Mouse (Mus musculus): ENCODE results near the gene 1700029I15Rik.

1700029I15Rik gene

DNA sequence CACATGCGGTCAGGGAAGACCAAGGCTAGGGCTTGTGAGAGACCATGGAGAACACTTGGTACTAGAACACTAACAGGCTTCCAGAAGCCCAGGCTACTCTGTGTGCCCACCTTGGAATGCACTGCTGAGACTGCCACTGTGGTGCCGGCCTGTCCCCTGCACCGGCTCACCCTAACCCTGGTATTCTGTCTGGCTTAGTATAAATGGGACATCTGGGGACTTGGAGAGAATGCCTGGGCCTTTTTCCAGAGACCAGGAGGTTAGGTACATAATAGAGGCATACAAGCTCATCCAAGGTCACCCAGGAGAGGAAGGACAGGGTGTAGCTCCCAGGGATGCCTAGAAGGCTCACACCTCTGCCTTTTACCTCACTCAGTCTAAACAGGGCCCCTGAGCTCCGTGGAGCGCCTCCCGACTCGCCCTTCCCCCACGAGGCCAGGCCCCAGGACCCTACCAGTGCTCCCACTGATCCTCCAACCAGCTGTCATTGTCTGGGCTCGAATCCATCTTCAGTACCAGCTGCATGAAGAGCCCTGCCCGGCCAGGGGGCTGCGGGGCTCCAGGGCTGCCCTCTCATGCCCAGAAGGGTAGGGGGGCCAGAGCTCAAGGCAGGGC is 9.5 kb downstream of the 1700029I15Rik start:
- in situ Hi-C loops (cut with MboI, MseI) = loop anchor here (10.0 kb wide), 1 partner anchor 1897 kb away; no protein-coding TSS in a partner anchor

GRCm38 (mm10) chr2:92392318-92393264 is 10.3 kb downstream of the 1700029I15Rik start:
- in situ Hi-C loops (cut with MboI, MseI) = loop anchor here (10.0 kb wide), 1 partner anchor 1898 kb away; no protein-coding TSS in a partner anchor

GRCm38 (mm10) chr2:92395535-92395934 is 13.2 kb downstream of the 1700029I15Rik start:
- in situ Hi-C loops (cut with MboI, MseI) = loop anchor here (10.0 kb wide), 1 partner anchor 1901 kb away; no protein-coding TSS in a partner anchor

DNA sequence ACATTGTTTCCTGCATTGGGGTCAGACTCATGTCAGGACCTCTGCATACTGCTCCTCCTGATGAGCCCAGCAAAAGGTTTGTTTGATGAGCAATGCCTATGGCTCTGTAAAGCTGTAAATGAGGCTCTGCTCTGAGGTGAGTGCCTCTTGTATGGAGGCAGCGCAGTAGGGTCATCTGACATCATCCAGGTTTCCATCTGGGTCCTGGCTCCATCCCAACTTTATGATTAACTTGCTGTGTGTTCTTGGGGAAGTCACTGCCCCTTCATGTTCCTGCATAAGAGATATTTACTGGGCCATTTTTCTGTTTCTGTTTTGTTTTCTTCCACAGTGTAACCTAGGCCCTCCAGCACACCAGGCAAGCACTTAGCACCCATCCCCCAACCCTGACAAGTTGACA is 15.1 kb downstream of the 1700029I15Rik start:
- in situ Hi-C loops (cut with MboI, MseI) = loop anchor here (10.0 kb wide), 1 partner anchor 1903 kb away; no protein-coding TSS in a partner anchor

DNA sequence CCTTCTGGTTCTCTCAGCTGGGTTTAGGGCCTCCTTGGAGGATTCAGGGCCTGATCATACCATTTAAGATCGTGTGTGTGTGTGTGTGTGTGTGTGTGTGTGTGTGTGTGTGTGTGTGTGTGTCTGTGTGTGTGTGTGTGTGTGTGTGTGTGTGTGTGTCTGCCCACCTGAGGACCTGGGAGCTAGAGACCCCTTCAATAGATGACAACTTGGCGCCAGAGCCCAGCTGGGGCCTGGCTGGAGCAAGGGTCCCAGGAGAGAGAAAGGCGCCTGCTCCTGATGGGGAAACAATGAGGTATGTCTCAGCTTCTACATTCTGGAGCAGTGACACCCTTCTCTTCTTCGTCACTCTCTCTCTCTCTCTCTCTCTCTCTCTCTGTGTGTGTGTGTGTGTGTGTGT is 17.5 kb downstream of the 1700029I15Rik start:
- in situ Hi-C loops (cut with MboI, MseI) = loop anchor here (10.0 to 25.0 kb wide), 2 partner anchors 1663 to 1905 kb away; partner anchors contain the start of gene Fnbp4

DNA sequence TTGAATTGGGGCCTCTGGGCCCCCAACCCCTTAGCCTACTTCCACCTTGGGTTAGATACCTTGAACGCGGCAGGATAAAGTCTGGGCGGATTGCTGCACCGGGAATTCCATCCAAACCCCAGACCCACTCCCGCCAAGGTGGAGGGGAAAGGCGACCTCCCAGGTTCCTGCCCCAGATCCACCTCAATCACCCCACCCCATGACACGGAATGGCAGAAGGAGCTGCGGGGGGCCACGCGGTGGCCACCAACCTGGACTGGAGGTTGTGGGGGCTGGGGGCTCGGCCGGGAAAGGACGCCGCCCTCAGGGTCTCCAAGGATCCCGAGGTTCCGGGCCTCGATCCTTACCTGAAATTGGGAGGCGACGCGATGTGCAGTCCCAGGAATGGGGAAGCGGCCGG is 18.3 kb downstream of the 1700029I15Rik start:
- in situ Hi-C loops (cut with MboI, MseI) = loop anchor here (25.0 kb wide), 1 partner anchor 1663 kb away; the partner anchor contains the start of gene Fnbp4

DNA sequence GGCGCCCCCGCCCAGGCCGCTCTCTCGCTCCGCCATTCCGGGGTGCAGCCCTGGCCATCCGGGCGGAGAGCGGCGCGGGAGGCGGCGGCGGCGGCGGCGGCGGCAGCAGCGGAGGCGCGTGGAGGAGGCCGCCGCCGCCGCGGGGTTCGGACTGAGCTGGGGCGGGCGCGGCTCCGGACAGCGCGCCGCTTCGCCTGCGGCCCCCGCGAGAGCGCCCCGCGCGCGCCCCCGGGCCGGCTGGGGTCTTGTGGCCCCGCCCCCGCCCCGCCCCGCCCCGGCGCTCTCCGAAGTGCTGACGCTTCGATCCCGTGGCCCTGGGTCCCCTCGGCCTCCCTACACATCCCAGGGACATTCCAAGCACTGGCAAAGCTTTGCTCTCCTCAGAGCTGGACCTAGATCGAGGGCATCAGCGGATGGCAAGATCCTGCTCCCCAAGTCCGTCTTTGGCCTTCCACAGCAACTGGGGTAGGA is 18.8 kb downstream of the 1700029I15Rik start, which contains the start of gene Mapk8ip1:
Mapk8ip1 (minus strand) TSS at position 173 of the 471 bp plus-strand sequence.
- in situ Hi-C loops (cut with MboI, MseI) = loop anchor here (25.0 kb wide), 1 partner anchor 1664 kb away; the partner anchor contains the start of gene Fnbp4

- in situ Hi-C loops (cut with MboI, MseI) = loop anchor here (25.0 kb wide), 1 partner anchor 1665 kb away; the partner anchor contains the start of gene Fnbp4
Observed at GRCm38 (mm10) chr2:92402591-92403326, 20.4 kb downstream of the 1700029I15Rik start.

DNA sequence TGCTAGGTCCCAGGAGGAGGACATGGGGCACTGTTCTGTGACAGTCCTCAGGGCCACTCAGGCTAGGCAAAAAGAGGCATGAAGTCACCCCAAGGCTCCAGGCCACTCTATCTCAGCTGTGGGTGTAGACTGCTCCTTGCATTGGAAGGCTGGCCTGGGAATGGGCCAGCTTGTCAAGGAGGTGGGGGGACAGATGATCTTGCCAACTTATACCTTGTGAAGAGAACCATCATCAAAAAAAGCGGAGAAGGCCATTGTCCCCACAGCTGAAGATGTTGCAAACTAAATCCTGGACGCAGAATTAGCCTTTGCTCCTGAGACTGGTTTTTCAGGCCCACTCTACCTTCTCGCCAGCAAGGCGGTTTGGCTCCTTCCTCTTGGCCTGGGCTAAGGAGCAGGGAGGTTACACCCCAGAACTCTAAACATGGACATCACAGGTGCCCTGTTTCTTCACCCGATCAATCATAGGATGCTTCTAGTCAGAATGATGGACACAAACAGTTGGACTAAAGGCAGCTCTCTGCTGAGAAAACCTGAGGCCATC is 21.5 kb downstream of the 1700029I15Rik start:
- in situ Hi-C loops (cut with MboI, MseI) = loop anchor here (25.0 kb wide), 1 partner anchor 1667 kb away; the partner anchor contains the start of gene Fnbp4

DNA sequence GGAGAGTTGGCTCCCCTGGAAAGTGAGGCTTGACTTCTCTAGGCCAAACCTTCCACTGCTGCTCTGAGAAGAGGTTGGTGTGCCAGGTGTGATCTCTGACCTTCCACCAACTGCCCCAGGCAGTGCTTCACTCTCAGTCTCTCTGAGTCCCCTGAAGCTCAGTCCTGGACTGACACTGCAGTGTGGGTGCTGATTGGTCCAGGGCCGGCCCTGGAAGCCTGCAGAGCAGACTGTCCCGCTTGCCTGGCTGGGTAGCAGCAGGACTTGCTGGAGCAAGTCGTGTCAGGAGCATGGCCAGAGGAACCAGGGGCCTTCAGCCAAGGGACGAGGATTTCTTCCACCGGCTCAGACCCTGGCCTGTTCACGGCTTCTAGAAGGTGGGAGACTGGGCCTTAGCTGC is 22.4 kb downstream of the 1700029I15Rik start:
- in situ Hi-C loops (cut with MboI, MseI) = loop anchor here (25.0 kb wide), 1 partner anchor 1667 kb away; the partner anchor contains the start of gene Fnbp4

DNA sequence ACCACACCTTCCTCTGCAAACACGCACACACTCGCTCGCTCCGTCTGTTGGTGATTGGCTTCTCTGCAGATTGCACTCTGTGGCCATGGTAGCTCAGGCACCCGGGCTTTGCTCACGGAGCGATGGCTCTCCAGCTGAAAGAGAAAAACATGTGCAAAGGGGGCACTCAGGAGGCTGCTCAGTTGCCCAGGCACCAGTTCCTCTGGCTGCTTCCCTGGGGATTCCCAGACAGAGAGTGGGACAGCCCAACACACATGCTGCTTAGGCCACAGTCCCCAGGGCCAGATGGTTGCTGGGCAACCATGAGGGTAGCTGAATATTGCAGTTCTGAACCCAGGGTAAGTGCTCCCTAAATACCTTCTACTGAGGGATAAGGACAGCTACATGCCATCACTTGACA is 23.3 kb downstream of the 1700029I15Rik start:
- in situ Hi-C loops (cut with MboI, MseI) = loop anchor here (25.0 kb wide), 1 partner anchor 1668 kb away; the partner anchor contains the start of gene Fnbp4

GRCm38 (mm10) chr2:92408309-92409045 is 26.1 kb downstream of the 1700029I15Rik start:
- in situ Hi-C loops (cut with MboI, MseI) = loop anchor here (25.0 kb wide), 1 partner anchor 1671 kb away; the partner anchor contains the start of gene Fnbp4

DNA sequence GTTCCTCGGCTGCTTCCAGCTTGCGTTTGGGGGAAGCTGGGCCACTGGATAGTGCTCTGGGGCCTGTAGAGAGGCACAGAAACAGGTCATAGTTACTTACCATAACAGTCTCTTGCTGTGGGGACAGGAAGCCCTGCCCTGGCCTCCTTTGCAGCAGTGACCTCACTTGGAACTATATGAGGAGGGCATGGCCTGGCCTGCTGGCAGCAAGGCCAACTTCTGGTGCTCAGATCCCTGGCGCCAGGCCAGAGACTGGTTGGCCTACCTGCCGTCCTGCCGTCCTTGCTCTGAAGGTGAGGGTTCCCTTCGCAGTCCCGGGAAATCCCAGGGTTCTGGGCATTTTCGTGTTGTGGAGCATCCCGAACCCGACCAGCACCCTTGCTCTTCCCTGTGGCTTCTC is 29.4 kb downstream of the 1700029I15Rik start:
- in situ Hi-C loops (cut with MboI, MseI) = loop anchor here (25.0 kb wide), 1 partner anchor 1674 kb away; the partner anchor contains the start of gene Fnbp4

- in situ Hi-C loops (cut with MboI, MseI) = loop anchor here (25.0 kb wide), 1 partner anchor 1685 kb away; the partner anchor contains the start of gene Fnbp4
Observed at GRCm38 (mm10) chr2:92421723-92422387, 39.5 kb downstream of the 1700029I15Rik start.

- in situ Hi-C loops (cut with MboI, MseI) = loop anchor here (25.0 kb wide), 1 partner anchor 1685 kb away; the partner anchor contains the start of gene Fnbp4
Observed at GRCm38 (mm10) chr2:92422388-92423135, 40.2 kb downstream of the 1700029I15Rik start.

GRCm38 (mm10) chr2:92423156-92423555 is 40.8 kb downstream of the 1700029I15Rik start:
- in situ Hi-C loops (cut with MboI, MseI) = loop anchor here (25.0 kb wide), 1 partner anchor 1686 kb away; the partner anchor contains the start of gene Fnbp4

- in situ Hi-C loops (cut with MboI, MseI) = loop anchor here (25.0 kb wide), 1 partner anchor 1687 kb away; the partner anchor contains the start of gene Fnbp4
Observed at GRCm38 (mm10) chr2:92423702-92424461, 41.5 kb downstream of the 1700029I15Rik start.
